Mouse (Mus musculus) heart, adult 2 months (tissue): ENCODE measurements around the gene Gm4553. TPM values are rescaled to one million over a fixed set of nuclear protein-coding genes. Genes with fewer than 3 reads are reported as not detected.
"Not testable (repeated sequence)": the region's sequence is repeated elsewhere in the genome, so short reads cannot be mapped to it uniquely, and the experiment has no call there.

Experiments used
- DNase-seq, 2 experiments: peaks; one replicate each; pipeline ENCODE4 v3.0.0; 2021
- H3K27ac ChIP-seq: fragments of 200-600 bp; 2 replicates; pipeline ENCODE4 v1.8.1; 2022
- H3K27me3 ChIP-seq: fragments of 200-500 bp; 2 replicates; pipeline ENCODE4 v1.6.1; 2012; ENCODE audit warnings: mild to moderate bottlenecking, low read length, inconsistent platforms, mixed read lengths; ENCODE audit not compliant: control insufficient read depth, insufficient read depth
- H3K36me3 ChIP-seq: fragments of 200-500 bp; 2 replicates; pipeline ENCODE4 v1.6.1; 2012; ENCODE audit warnings: low read length, inconsistent platforms; ENCODE audit not compliant: control insufficient read depth, insufficient read depth
- H3K4me1 ChIP-seq: fragments of 200-500 bp; 2 replicates; pipeline ENCODE4 v1.6.1; 2011; ENCODE audit warnings: low read length; ENCODE audit not compliant: control insufficient read depth, insufficient read depth
- H3K4me3 ChIP-seq: fragments of 200-600 bp; 2 replicates; pipeline ENCODE4 v1.8.1; 2022
- H3K79me2 ChIP-seq: fragments of 200-500 bp; replicated peaks from 2 replicates; pipeline ENCODE4 v1.6.1; 2012; ENCODE audit warnings: mild to moderate bottlenecking, inconsistent platforms, low read length, moderate library complexity, mixed read lengths; ENCODE audit not compliant: control insufficient read depth, insufficient read depth
- H3K9ac ChIP-seq: fragments of 200-500 bp; 2 replicates; pipeline ENCODE4 v1.6.1; 2012; ENCODE audit warnings: low read depth, mild to moderate bottlenecking, control low read depth, inconsistent platforms, low read length, mixed read lengths
- CTCF ChIP-seq: fragments of 200-600 bp; IDR thresholded peaks from 2 replicates; pipeline ENCODE4 v1.8.1; 2022; ENCODE audit warnings: antibody characterized with exemption, mild to moderate bottlenecking, moderate library complexity
- EP300 ChIP-seq: fragments of 200-500 bp; IDR thresholded peaks from 2 replicates; pipeline ENCODE4 v1.6.1; 2011; ENCODE audit warnings: low read depth, low read length, control low read depth; ENCODE audit not compliant: insufficient read depth
- POLR2A ChIP-seq: fragments of 200-500 bp; IDR thresholded peaks from 2 replicates; pipeline ENCODE4 v1.6.1; 2011; ENCODE audit warnings: mild to moderate bottlenecking, low read depth, low read length, control low read depth; ENCODE audit not compliant: insufficient read depth
- WGBS: fragments of 180-500 bp; shearing (Covaris S2); methylation state at CpG from one replicate; pipeline ENCODE4 v1.1.7; 2018; 5-methylcytosine and 5-hydroxymethylcytosine counted together
- intact Hi-C: fragments of 180-260 bp; cut with DNase I; formaldehyde crosslinking; loops from one replicate; pipeline ENCODE4 v1.15.1; 2025
- polyA plus RNA-seq: library from polyadenylated mRNA; depleted of rRNA; stranded (reverse); fragments of >200 nt; gene quantifications from 2 replicates; pipeline ENCODE4 v1.2.3, GENCODE M21; 2012
- total RNA-seq, 2 experiments: library from RNA; stranded (reverse); gene quantifications; 2 replicates each; pipeline ENCODE4 v1.2.3; 2021

Gm4553 gene
- total and polyA plus RNA-seq, 3 experiments: not detected

- intact Hi-C loops: no loop called here
- Histone ChIP-seq H3K36me3 (no peaks in the 10 kb centered on the region), H3K4me3 (no peak within 1 kb of the TSS), H3K79me2 (no peaks in the 10 kb centered on the region), H3K4me1 (no peaks in the 10 kb centered on the region), H3K27me3 (no peaks in the 10 kb centered on the region), H3K9ac (no peak within 1 kb of the TSS), H3K27ac (no peak within 1 kb of the TSS)
- 26% methylated on average over 2 of the region's 2 CpGs for WGBS
- TF ChIP-seq POLR2A: no peak
- TF ChIP-seq CTCF: no peak
- no peak for TF ChIP-seq EP300
- DNase-seq: no peak
Measured at GRCm38 (mm10) chr7:142190289-142190688, 24.8 kb upstream of the Gm4553 start, which contains the start of gene Gm10153. Gm10153 (minus strand) TSS chr7:142190389.

GRCm38 (mm10) chr7:142188156-142188555, 22.6 kb upstream of the Gm4553 start:
- no peak for DNase-seq
- H3K9ac ChIP-seq: no peak overlapping the region
- H3K27ac ChIP-seq: no peak overlapping the region
- WGBS: 62% methylated on average over 2 of the region's 2 CpGs
- no peaks in the 10 kb centered on the region for H3K27me3 ChIP-seq
- no peaks in the 10 kb centered on the region for H3K4me1 ChIP-seq
- no peak overlapping the region for H3K4me3 ChIP-seq
- H3K79me2 ChIP-seq: no peaks in the 10 kb centered on the region
- TF ChIP-seq EP300 (no peak), POLR2A (no peak), CTCF (no peak)
- H3K36me3 ChIP-seq: no peaks in the 10 kb centered on the region
- intact Hi-C loops: no loop called here

GRCm38 (mm10) chr7:142181021-142181420, 15.5 kb upstream of the Gm4553 start:
- 21% methylated on average over 1 of the region's 1 CpGs for WGBS
- no peak for DNase-seq
- Histone ChIP-seq H3K27ac (no peak overlapping the region), H3K27me3 (no peaks in the 10 kb centered on the region), H3K4me3 (no peak overlapping the region), H3K79me2 (no peaks in the 10 kb centered on the region), H3K9ac (no peak overlapping the region), H3K36me3 (no peaks in the 10 kb centered on the region), H3K4me1 (no peaks in the 10 kb centered on the region)
- intact Hi-C loops: no loop called here
- no peak for TF ChIP-seq POLR2A
- TF ChIP-seq EP300: no peak
- no peak for TF ChIP-seq CTCF

GRCm38 (mm10) chr7:142178685-142179084, 13.1 kb upstream of the Gm4553 start:
- intact Hi-C loops: no loop called here
- Histone ChIP-seq H3K27me3 (no peaks in the 10 kb centered on the region), H3K4me1 (no peaks in the 10 kb centered on the region), H3K9ac (no peak overlapping the region), H3K79me2 (no peaks in the 10 kb centered on the region), H3K4me3 (no peak overlapping the region), H3K27ac (no peak overlapping the region), H3K36me3 (no peaks in the 10 kb centered on the region)
- DNase-seq: no peak
- 67% methylated on average over 1 of the region's 1 CpGs for WGBS
- no peak for TF ChIP-seq EP300
- no peak for TF ChIP-seq CTCF
- TF ChIP-seq POLR2A: no peak

- H3K79me2 ChIP-seq, DNase-seq, H3K9ac ChIP-seq, H3K36me3 ChIP-seq, H3K4me1 ChIP-seq, H3K27me3 ChIP-seq, H3K4me3 ChIP-seq, H3K27ac ChIP-seq, intact Hi-C loops: not testable (repeated sequence)
Measured at GRCm38 (mm10) chr7:142175905-142176304, 10.4 kb upstream of the Gm4553 start, which contains the start of gene Krtap5-2. Krtap5-2 (minus strand) TSS chr7:142176005.

- intact Hi-C loops: no loop called here
- H3K4me1 ChIP-seq: no peaks in the 10 kb centered on the region
- no peaks in the 10 kb centered on the region for H3K27me3 ChIP-seq
- no peaks in the 10 kb centered on the region for H3K36me3 ChIP-seq
- no peak for TF ChIP-seq EP300
- no peak for TF ChIP-seq POLR2A
- TF ChIP-seq CTCF: peak; percentile 71
- H3K4me3 ChIP-seq: no peak overlapping the region
- H3K79me2 ChIP-seq: no peaks in the 10 kb centered on the region
- WGBS: 43% methylated on average over 3 of the region's 3 CpGs
- no peak overlapping the region for H3K27ac ChIP-seq
- no peak for DNase-seq
- H3K9ac ChIP-seq: no peak overlapping the region
Measured at GRCm38 (mm10) chr7:142169836-142170235, 4.3 kb upstream of the Gm4553 start.
